Mouse (Mus musculus): ENCODE measurements around the gene Mark2.

DNA sequence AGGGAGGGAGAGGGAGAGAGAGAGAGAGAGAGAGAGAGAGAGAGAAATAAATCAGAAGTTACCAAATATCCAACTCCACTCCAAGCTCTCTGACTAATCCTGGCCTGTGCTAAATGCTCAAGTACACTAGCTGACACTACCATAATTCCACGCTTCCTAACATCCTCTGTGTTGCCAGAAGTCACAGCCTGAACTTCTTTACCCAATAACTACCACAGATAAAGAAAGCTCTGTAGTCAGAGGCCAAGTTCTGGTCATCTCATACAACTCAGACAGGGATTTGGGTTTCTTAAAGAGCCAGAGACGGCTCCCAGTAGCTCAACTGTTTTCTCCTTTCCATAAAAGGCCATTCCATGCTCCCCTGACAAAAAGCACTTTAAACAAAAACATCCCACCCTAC lies 36.9 kb downstream of the Mark2 start:
- TF ChIP-seq POLR2A (IDR thresholded peaks at IDR 0.05; ENCODE audit: borderline replicate concordance, control insufficient read depth, low read depth, low read length) (no peak), CTCF (IDR thresholded peaks at IDR 0.05; ENCODE audit: control insufficient read depth, insufficient read depth, low read length) (no peak)
